Mouse (Mus musculus) stomach, embryonic 15.5 days (tissue): ENCODE data around the gene Shq1. TPM values are rescaled to one million over a fixed set of nuclear protein-coding genes. Genes with fewer than 3 reads are reported as not detected.

ENCODE experiments used
- ATAC-seq: fragments of 200-750 bp; cut with Nextera tagmentation; 2 replicates; pipeline ENCODE4 v1.8.0; 2017; ENCODE audit warnings: low read depth, moderate number of reproducible peaks, moderate TSS enrichment; ENCODE audit not compliant: insufficient read depth, low FRiP score
- H3K27ac ChIP-seq: fragments of 300-500 bp; sonication (generic); 2 replicates; pipeline ENCODE4 v1.5.1; 2015; ENCODE audit warnings: mild to moderate bottlenecking, inconsistent platforms
- H3K27me3 ChIP-seq: fragments of 300-500 bp; sonication (generic); replicated peaks from 2 replicates; pipeline ENCODE4 v1.6.1; 2015; ENCODE audit warnings: inconsistent platforms
- H3K36me3 ChIP-seq: fragments of 300-500 bp; sonication (generic); 2 replicates; pipeline ENCODE4 v1.6.1; 2015; ENCODE audit warnings: inconsistent platforms
- H3K4me1 ChIP-seq: fragments of 300-500 bp; sonication (generic); 2 replicates; pipeline ENCODE4 v1.6.1; 2015; ENCODE audit warnings: inconsistent platforms
- H3K4me2 ChIP-seq: fragments of 300-500 bp; sonication (generic); 2 replicates; pipeline ENCODE4 v1.6.1; 2015; ENCODE audit warnings: mild to moderate bottlenecking, inconsistent platforms
- H3K4me3 ChIP-seq: fragments of 300-500 bp; sonication (generic); replicated peaks from 2 replicates; pipeline ENCODE4 v1.5.1; 2015; ENCODE audit warnings: inconsistent platforms
- H3K9ac ChIP-seq: fragments of 300-500 bp; sonication (generic); 2 replicates; pipeline ENCODE4 v1.6.1; 2015; ENCODE audit warnings: inconsistent platforms
- H3K9me3 ChIP-seq: fragments of 300-500 bp; sonication (generic); 2 replicates; pipeline ENCODE4 v1.6.1; 2016; ENCODE audit warnings: inconsistent platforms
- WGBS: fragments of 180-500 bp; shearing (Covaris S2); methylation state at CpG from one replicate; pipeline ENCODE4 v1.1.7; 2015; 5-methylcytosine and 5-hydroxymethylcytosine counted together
- polyA plus RNA-seq: library from polyadenylated mRNA; unstranded; fragments of >200 nt; fragmentation: Nextera tagmentation; extraction: Ambion mirVana; gene quantifications from 2 replicates; pipeline ENCODE4 v1.2.1, GENCODE M21; 2015

The Shq1 gene
- polyA plus RNA-seq, 1 experiment from 2014 or later, result 15.6 TPM

GRCm38 (mm10) chr6:100593857-100594256 lies 77.1 kb downstream of the Shq1 start:
- Histone ChIP-seq H3K4me1 (no peaks in the 10 kb centered on the region), H3K36me3 (no peaks in the 10 kb centered on the region), H3K9ac (no peak overlapping the region), H3K4me2 (no peak overlapping the region), H3K27me3 (no peaks in the 10 kb centered on the region), H3K9me3 (no peaks in the 10 kb centered on the region), H3K27ac (no peak overlapping the region), H3K4me3 (no peak overlapping the region)
- WGBS, result 85% methylated on average over 8 of the region's 8 CpGs
- no peak for ATAC-seq

- Histone ChIP-seq H3K27me3 (no peaks in the 10 kb centered on the region), H3K4me1 (no peaks in the 10 kb centered on the region), H3K9ac (no peak overlapping the region), H3K27ac (no peak overlapping the region), H3K9me3 (no peaks in the 10 kb centered on the region), H3K36me3 (no peaks in the 10 kb centered on the region), H3K4me3 (no peak overlapping the region), H3K4me2 (no peak overlapping the region)
- no peak for ATAC-seq
- 70% methylated on average over 7 of the region's 7 CpGs for WGBS
Measured at GRCm38 (mm10) chr6:100592991-100593390, 78.0 kb downstream of the Shq1 start.

GRCm38 (mm10) chr6:100590602-100591001 lies 80.4 kb downstream of the Shq1 start:
- Histone ChIP-seq H3K27me3 (no peaks in the 10 kb centered on the region), H3K27ac (no peak overlapping the region), H3K9me3 (no peaks in the 10 kb centered on the region), H3K36me3 (no peaks in the 10 kb centered on the region), H3K4me3 (no peak overlapping the region), H3K9ac (no peak overlapping the region), H3K4me1 (no peaks in the 10 kb centered on the region), H3K4me2 (no peak overlapping the region)
- WGBS, result 77% methylated on average over 4 of the region's 4 CpGs
- no peak for ATAC-seq

GRCm38 (mm10) chr6:100588876-100589275 lies 82.1 kb downstream of the Shq1 start:
- no peak overlapping the region for H3K4me2 ChIP-seq
- 69% methylated on average over 3 of the region's 3 CpGs for WGBS
- no peaks in the 10 kb centered on the region for H3K36me3 ChIP-seq

GRCm38 (mm10) chr6:100586758-100587157 lies 84.2 kb downstream of the Shq1 start:
- ATAC-seq, result no peak
- no peaks in the 10 kb centered on the region for H3K27me3 ChIP-seq
- no peak overlapping the region for H3K27ac ChIP-seq
- no peaks in the 10 kb centered on the region for H3K4me1 ChIP-seq
- no peaks in the 10 kb centered on the region for H3K36me3 ChIP-seq
- no peak overlapping the region for H3K4me3 ChIP-seq
- H3K4me2 ChIP-seq, result no peak overlapping the region
- no peaks in the 10 kb centered on the region for H3K9me3 ChIP-seq
- H3K9ac ChIP-seq, result no peak overlapping the region
- 84% methylated on average over 5 of the region's 5 CpGs for WGBS

More at GRCm38 (mm10) chr6:100588876-100589275, 82.1 kb downstream of the Shq1 start:
- ATAC-seq, result no peak
- H3K4me3 ChIP-seq, result no peak overlapping the region
- no peak overlapping the region for H3K9ac ChIP-seq
- H3K27ac ChIP-seq, result no peak overlapping the region
- H3K9me3 ChIP-seq, result no peaks in the 10 kb centered on the region
- no peaks in the 10 kb centered on the region for H3K4me1 ChIP-seq
- no peaks in the 10 kb centered on the region for H3K27me3 ChIP-seq

- no peaks in the 10 kb centered on the region for H3K4me1 ChIP-seq
- no peak for ATAC-seq
- no peak overlapping the region for H3K4me3 ChIP-seq
- H3K36me3 ChIP-seq, result no peaks in the 10 kb centered on the region
- no peak overlapping the region for H3K27ac ChIP-seq
- H3K27me3 ChIP-seq, result no peaks in the 10 kb centered on the region
- H3K4me2 ChIP-seq, result no peak overlapping the region
- WGBS, result 87% methylated on average over 2 of the region's 2 CpGs
- no peak overlapping the region for H3K9ac ChIP-seq
- no peaks in the 10 kb centered on the region for H3K9me3 ChIP-seq
Measured at GRCm38 (mm10) chr6:100581951-100582350, 89.0 kb downstream of the Shq1 start.

GRCm38 (mm10) chr6:100581056-100581455 lies 89.9 kb downstream of the Shq1 start:
- no peaks in the 10 kb centered on the region for H3K9me3 ChIP-seq
- H3K27me3 ChIP-seq, result no peaks in the 10 kb centered on the region
- H3K4me2 ChIP-seq, result no peak overlapping the region
- no peaks in the 10 kb centered on the region for H3K4me1 ChIP-seq
- no peak overlapping the region for H3K4me3 ChIP-seq
- no peaks in the 10 kb centered on the region for H3K36me3 ChIP-seq
- no peak overlapping the region for H3K9ac ChIP-seq
- no peak for ATAC-seq
- no peak overlapping the region for H3K27ac ChIP-seq

GRCm38 (mm10) chr6:100577590-100577989 lies 93.4 kb downstream of the Shq1 start:
- WGBS, result 92% methylated on average over 6 of the region's 6 CpGs
- Histone ChIP-seq H3K4me3 (no peak overlapping the region), H3K27ac (no peak overlapping the region), H3K4me1 (no peaks in the 10 kb centered on the region), H3K36me3 (no peaks in the 10 kb centered on the region), H3K4me2 (no peak overlapping the region), H3K27me3 (no peaks in the 10 kb centered on the region), H3K9ac (no peak overlapping the region), H3K9me3 (no peaks in the 10 kb centered on the region)
- no peak for ATAC-seq

- no peaks in the 10 kb centered on the region for H3K9me3 ChIP-seq
- no peak overlapping the region for H3K4me3 ChIP-seq
- no peak overlapping the region for H3K27ac ChIP-seq
- no peak for ATAC-seq
- H3K9ac ChIP-seq, result no peak overlapping the region
- H3K36me3 ChIP-seq, result no peaks in the 10 kb centered on the region
- H3K27me3 ChIP-seq, result no peaks in the 10 kb centered on the region
- no peaks in the 10 kb centered on the region for H3K4me1 ChIP-seq
- no peak overlapping the region for H3K4me2 ChIP-seq
- WGBS, result 27% methylated on average over 6 of the region's 6 CpGs
Measured at GRCm38 (mm10) chr6:100576171-100576570, 94.8 kb downstream of the Shq1 start.

- H3K9ac ChIP-seq, result no peak overlapping the region
- H3K4me2 ChIP-seq, result no peak overlapping the region
- WGBS, result 70% methylated on average over 6 of the region's 6 CpGs
- H3K36me3 ChIP-seq, result no peaks in the 10 kb centered on the region
- peaks cover 19% of the 10 kb centered on the region; the same call in 1 of the 2 replicates for H3K4me1 ChIP-seq
- no peak for ATAC-seq
- no peaks in the 10 kb centered on the region for H3K9me3 ChIP-seq
- no peak overlapping the region for H3K27ac ChIP-seq
- no peak overlapping the region for H3K4me3 ChIP-seq
- peaks cover 11% of the 10 kb centered on the region for H3K27me3 ChIP-seq
Measured at GRCm38 (mm10) chr6:100566774-100567173, 104.2 kb downstream of the Shq1 start.

GRCm38 (mm10) chr6:100564516-100564915 lies 106.4 kb downstream of the Shq1 start:
- Histone ChIP-seq H3K9me3 (no peaks in the 10 kb centered on the region), H3K27ac (no peak overlapping the region), H3K4me1 (peaks cover 18% of the 10 kb centered on the region; the same call in 1 of the 2 replicates), H3K27me3 (peaks cover 11% of the 10 kb centered on the region), H3K36me3 (no peaks in the 10 kb centered on the region), H3K4me2 (no peak overlapping the region), H3K4me3 (no peak overlapping the region), H3K9ac (no peak overlapping the region)
- no peak for ATAC-seq
- WGBS, result 49% methylated on average over 4 of the region's 4 CpGs

- 6% methylated on average over 38 of the region's 38 CpGs for WGBS
- H3K27me3 ChIP-seq, result peaks cover 11% of the 10 kb centered on the region
- peak; percentile 79; the same call in 1 of the 2 replicates for ATAC-seq
- H3K27ac ChIP-seq, result no peak overlapping the region
- 0 out of 2 replicates have a peak overlapping the region, but pooled peaks have one; percentile 27 for H3K9ac ChIP-seq
- H3K36me3 ChIP-seq, result no peaks in the 10 kb centered on the region
- peak overlapping the region; percentile 99 for H3K4me2 ChIP-seq
- H3K4me3 ChIP-seq, result peak overlapping the region; percentile 40
- H3K4me1 ChIP-seq, result peaks cover 16% of the 10 kb centered on the region; the same call in 1 of the 2 replicates
- H3K9me3 ChIP-seq, result no peaks in the 10 kb centered on the region
Measured at GRCm38 (mm10) chr6:100563552-100564341, 107.2 kb downstream of the Shq1 start.
